In the genomic region with DNA sequence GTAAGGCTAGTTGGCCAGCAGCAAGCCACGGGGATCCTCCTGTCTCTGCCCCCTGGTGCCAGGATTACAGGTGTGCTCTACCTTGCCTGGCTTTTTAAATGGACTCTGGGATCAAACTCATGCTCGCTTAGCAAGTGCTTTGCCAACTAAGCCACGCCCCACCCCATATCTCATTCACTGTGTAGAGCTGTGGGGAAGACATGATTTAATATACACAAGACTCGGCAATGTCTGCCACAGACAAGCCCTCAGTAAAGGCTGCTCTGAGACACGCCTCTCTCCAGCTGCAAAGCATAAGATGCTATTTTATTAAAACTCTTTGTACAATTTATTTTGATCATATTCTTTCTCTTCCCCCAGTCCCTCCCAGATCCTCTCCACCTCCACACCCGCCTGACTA, we compare ENCODE assay signal across 20 mouse cellular contexts.
DNase-seq lines count a peak whose midpoint lies in the region; ATAC-seq and TF ChIP-seq lines count a peak whose summit lies in the region.
"Had no signal": no experiment of that assay in that cellular context is flagged by ENCODE, and none has a peak within 500 bp of the region (broad histone marks: within the 10 kb centered on the region; RNA-seq: fewer than 3 reads in every experiment).

No protein-coding gene starts in this region.

- TF ChIP-seq CTCF in gastrocnemius, adult 2 months (IDR thresholded peaks at IDR 0.05): no peak

- no peaks in the 10 kb centered on the region for H3K27me3 ChIP-seq in limb, embryonic 14.5 days (ENCODE audit: control insufficient read depth, insufficient read depth, low read length)
- no peaks in the 10 kb centered on the region for H3K27me3 ChIP-seq in limb, embryonic 10.5 days (ENCODE audit: low read depth, poor library complexity, severe bottlenecking)
- H3K27me3 ChIP-seq in intestine, embryonic 14.5 days (replicated peaks; ENCODE audit: control insufficient read depth, insufficient read depth, low read length): no peaks in the 10 kb centered on the region
- no peaks in the 10 kb centered on the region for H3K27me3 ChIP-seq in limb, embryonic 15.5 days
- H3K27me3 ChIP-seq: embryonic facial prominence, embryonic 12.5 days; hindbrain, embryonic 13.5 days had no signal

- no peak overlapping the region for H3K4me3 ChIP-seq in limb, embryonic 14.5 days (replicated peaks; ENCODE audit: low read length)
- H3K4me3 ChIP-seq in limb, embryonic 10.5 days: no peak overlapping the region
- H3K4me3 ChIP-seq in intestine, embryonic 14.5 days (ENCODE audit: low read depth, low read length): no peak overlapping the region
- no peak overlapping the region for H3K4me3 ChIP-seq in limb, embryonic 15.5 days
- no peak overlapping the region for H3K4me3 ChIP-seq in gastrocnemius, adult 2 months
- H3K4me3 ChIP-seq: embryonic facial prominence, embryonic 12.5 days; heart, embryonic 10.5 days; hindbrain, embryonic 13.5 days had no signal

- no peak for TF ChIP-seq POLR2A in limb, embryonic 14.5 days (IDR thresholded peaks at IDR 0.05; ENCODE audit: borderline replicate concordance, extremely low read depth, insufficient read depth, insufficient read length)

- H3K9ac ChIP-seq in limb, embryonic 14.5 days (ENCODE audit: low read depth, low read length, severe bottlenecking): no peak overlapping the region
- no peak overlapping the region for H3K9ac ChIP-seq in intestine, embryonic 14.5 days (ENCODE audit: low read length)
- no peak overlapping the region for H3K9ac ChIP-seq in limb, embryonic 15.5 days
- H3K9ac ChIP-seq: embryonic facial prominence, embryonic 12.5 days; forebrain, postnatal 0 days; hindbrain, embryonic 13.5 days had no signal

- peaks cover 10% of the 10 kb centered on the region for H3K4me1 ChIP-seq in limb, embryonic 14.5 days (ENCODE audit: control insufficient read depth, insufficient read depth, low read length)
- H3K4me1 ChIP-seq in limb, embryonic 10.5 days: no peaks in the 10 kb centered on the region
- H3K4me1 ChIP-seq in intestine, embryonic 14.5 days (replicated peaks; ENCODE audit: control insufficient read depth, insufficient read depth, low read length): peaks cover 12% of the 10 kb centered on the region; the same call in 1 of the 2 replicates
- no peaks in the 10 kb centered on the region for H3K4me1 ChIP-seq in limb, embryonic 15.5 days
- H3K4me1 ChIP-seq: hindbrain, embryonic 13.5 days had no signal

- no peaks in the 10 kb centered on the region for H3K9me3 ChIP-seq in limb, embryonic 14.5 days (ENCODE audit: control insufficient read depth, low read length)
- no peaks in the 10 kb centered on the region for H3K9me3 ChIP-seq in limb, embryonic 10.5 days (replicated peaks)
- H3K9me3 ChIP-seq in intestine, embryonic 14.5 days (ENCODE audit: control insufficient read depth, low read length): no peaks in the 10 kb centered on the region
- H3K9me3 ChIP-seq in limb, embryonic 15.5 days: no peaks in the 10 kb centered on the region
- H3K9me3 ChIP-seq: embryonic facial prominence, embryonic 12.5 days; heart, embryonic 10.5 days; hindbrain, embryonic 13.5 days had no signal

- H3K27ac ChIP-seq in limb, embryonic 14.5 days (replicated peaks; ENCODE audit: low read depth, low read length): no peak overlapping the region
- H3K27ac ChIP-seq in limb, embryonic 10.5 days: no peak overlapping the region
- H3K27ac ChIP-seq in intestine, embryonic 14.5 days (ENCODE audit: low read depth): no peak overlapping the region
- H3K27ac ChIP-seq in limb, embryonic 15.5 days: no peak overlapping the region
- no peak overlapping the region for H3K27ac ChIP-seq in gastrocnemius, adult 2 months
- H3K27ac ChIP-seq: embryonic facial prominence, embryonic 12.5 days; hindbrain, embryonic 13.5 days; hindbrain, postnatal 0 days had no signal

- ATAC-seq in limb, embryonic 14.5 days (ENCODE audit: low FRiP score, low read depth): no peak
- 0 out of 2 replicates have a peak, but pooled peaks have one; percentile 37 for ATAC-seq in intestine, embryonic 14.5 days (replicated peaks; ENCODE audit: low FRiP score, low TSS enrichment, low read depth)
- peak; percentile 12; the same call in 1 of the 2 replicates for ATAC-seq in limb, embryonic 15.5 days (ENCODE audit: insufficient number of reproducible peaks, low FRiP score, low TSS enrichment, low read depth)
- no peak for ATAC-seq in CD4-positive, CD25-positive, alpha-beta regulatory T cell, adult 4 months
- ATAC-seq: forebrain, postnatal 0 days; hindbrain, postnatal 0 days had no signal

- 71% methylated on average over 6 of the region's 6 CpGs for WGBS in limb, embryonic 14.5 days
- 89% methylated on average over 6 of the region's 6 CpGs for WGBS in limb, embryonic 10.5 days
- 45% methylated on average over 6 of the region's 6 CpGs for WGBS in intestine, embryonic 14.5 days
- WGBS in limb, embryonic 15.5 days: 73% methylated on average over 6 of the region's 6 CpGs

- no peak overlapping the region for H3K4me2 ChIP-seq in limb, embryonic 14.5 days (replicated peaks; ENCODE audit: low read depth, low read length, severe bottlenecking)
- H3K4me2 ChIP-seq in intestine, embryonic 14.5 days (ENCODE audit: low read length): no peak overlapping the region
- no peak overlapping the region for H3K4me2 ChIP-seq in limb, embryonic 15.5 days
- H3K4me2 ChIP-seq: embryonic facial prominence, embryonic 12.5 days; hindbrain, embryonic 13.5 days had no signal

- H3K36me3 ChIP-seq in limb, embryonic 14.5 days (ENCODE audit: control insufficient read depth, insufficient read depth, low read length): no peaks in the 10 kb centered on the region
- H3K36me3 ChIP-seq in limb, embryonic 10.5 days: no peaks in the 10 kb centered on the region
- H3K36me3 ChIP-seq in intestine, embryonic 14.5 days (ENCODE audit: control insufficient read depth, insufficient read depth, low read length): no peaks in the 10 kb centered on the region
- no peaks in the 10 kb centered on the region for H3K36me3 ChIP-seq in limb, embryonic 15.5 days
- H3K36me3 ChIP-seq: embryonic facial prominence, embryonic 12.5 days; heart, embryonic 10.5 days; hindbrain, embryonic 13.5 days had no signal

- intact Hi-C loops in gastrocnemius, adult 2 months (cut with DNase I): no loop called here

- peak; percentile 44 for DNase-seq in limb, embryonic 14.5 days (ENCODE audit: low spot score)
- DNase-seq in limb, embryonic 10.5 days (ENCODE audit: low spot score): no peak
- DNase-seq in intestine, embryonic 14.5 days (ENCODE audit: low spot score): no peak
- DNase-seq in spleen, postnatal 4 days (ENCODE audit: low spot score in 2 of 2): no peak
- DNase-seq in gastrocnemius, adult 2 months: no peak
- DNase-seq: adrenal gland, adult 8-10 months; adrenal gland, postnatal 36 days; cerebellum, adult 11 months; cerebellum, adult 8-10 months; cerebellum, postnatal 14 days; forebrain, postnatal 0 days; gastrocnemius, postnatal 36 days; heart, adult 18-20 months; heart, postnatal 10 days had no signal

Comparison
In these comparisons a context has a peak if more than half of its experiments do, and no peak if none do; other contexts are left out.
1. ATAC-seq: peak in intestine, embryonic 14.5 days (single experiment) and limb, embryonic 15.5 days (single experiment); none in limb, embryonic 14.5 days (single experiment) and CD4-positive, CD25-positive, alpha-beta regulatory T cell, adult 4 months (single experiment).